Mouse (Mus musculus) activated CD4-positive, CD25-positive, alpha-beta regulatory T cell, adult 4 months (primary cell): ENCODE data around the gene Nipsnap2. TPM values are rescaled to one million over a fixed set of nuclear protein-coding genes. Genes with fewer than 3 reads are reported as not detected.
"Not testable (repeated sequence)": the region's sequence is repeated elsewhere in the genome, so short reads cannot be mapped to it uniquely, and the experiment has no call there.

Experiments used
- ATAC-seq: one replicate; pipeline ENCODE4 v1.8.0; 2017
- polyA plus RNA-seq, 2 experiments: library from polyadenylated mRNA; unstranded; fragments of 100-300 nt; shearing (Covaris generic); gene quantifications; one replicate each; pipeline ENCODE4 v1.2.1; 2017

The Nipsnap2 gene
- polyA plus RNA-seq, 2 experiments from 2014 or later, result 65.5 to 74.7 TPM

DNA sequence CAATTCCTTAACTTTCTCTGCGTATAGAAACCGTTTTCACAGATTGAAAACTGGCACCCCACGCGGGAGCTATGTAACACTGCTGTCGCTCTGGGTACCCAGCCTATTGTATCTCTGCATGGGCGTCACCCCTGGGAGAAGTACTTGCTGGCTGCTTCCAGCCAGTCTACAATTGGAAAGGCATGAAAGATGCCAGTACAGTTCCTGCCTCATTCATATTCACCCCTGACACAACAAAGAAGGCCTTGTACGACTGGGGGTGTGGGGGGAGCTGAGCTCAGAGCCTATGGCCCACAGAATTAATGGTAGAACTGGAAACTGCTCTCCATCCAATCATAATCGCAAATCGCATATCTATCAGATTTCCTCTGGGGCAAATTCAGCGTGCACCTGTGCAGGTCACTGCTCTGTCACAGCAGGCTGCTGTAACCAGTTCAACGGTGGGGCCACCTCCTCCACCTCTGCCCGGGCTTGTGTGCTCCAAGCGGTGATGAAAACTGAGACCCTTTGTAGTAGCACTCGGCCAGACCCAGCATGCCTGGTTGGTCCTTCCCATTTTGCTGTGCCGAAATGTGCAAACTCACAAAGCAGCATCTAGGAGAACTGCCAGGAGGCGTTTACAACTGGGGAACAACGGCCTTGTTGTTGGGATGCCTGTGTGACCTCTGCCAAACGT is 37.1 kb downstream of the Nipsnap2 start:
- ATAC-seq, result no peak

GRCm38 (mm10) chr5:129770443-129771355 is 45.8 kb downstream of the Nipsnap2 start:
- ATAC-seq, result no peak

- no peak for ATAC-seq
Observed at GRCm38 (mm10) chr5:129772433-129772832, 47.6 kb downstream of the Nipsnap2 start.

DNA sequence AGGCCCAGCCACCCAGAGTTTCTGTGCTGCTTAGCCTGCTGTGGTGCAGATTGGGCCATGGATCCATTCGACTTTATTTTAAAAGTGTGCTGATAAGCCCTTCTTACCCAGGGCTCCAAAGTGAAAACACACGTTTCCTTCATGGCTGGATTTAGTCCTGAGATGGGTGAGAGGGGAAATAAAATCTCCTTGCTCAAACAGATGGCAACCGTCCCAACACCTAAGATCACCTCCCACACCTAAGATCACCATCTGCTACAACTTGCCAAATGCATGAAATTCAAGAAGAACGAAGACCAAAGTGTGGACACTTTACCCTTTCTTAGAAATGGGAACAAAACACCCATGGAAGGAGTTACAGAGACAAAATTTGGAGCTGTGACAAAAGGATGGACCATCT is 48.5 kb downstream of the Nipsnap2 start:
- not testable (repeated sequence) for ATAC-seq

- no peak for ATAC-seq
Observed at GRCm38 (mm10) chr5:129774661-129775060, 49.8 kb downstream of the Nipsnap2 start.

DNA sequence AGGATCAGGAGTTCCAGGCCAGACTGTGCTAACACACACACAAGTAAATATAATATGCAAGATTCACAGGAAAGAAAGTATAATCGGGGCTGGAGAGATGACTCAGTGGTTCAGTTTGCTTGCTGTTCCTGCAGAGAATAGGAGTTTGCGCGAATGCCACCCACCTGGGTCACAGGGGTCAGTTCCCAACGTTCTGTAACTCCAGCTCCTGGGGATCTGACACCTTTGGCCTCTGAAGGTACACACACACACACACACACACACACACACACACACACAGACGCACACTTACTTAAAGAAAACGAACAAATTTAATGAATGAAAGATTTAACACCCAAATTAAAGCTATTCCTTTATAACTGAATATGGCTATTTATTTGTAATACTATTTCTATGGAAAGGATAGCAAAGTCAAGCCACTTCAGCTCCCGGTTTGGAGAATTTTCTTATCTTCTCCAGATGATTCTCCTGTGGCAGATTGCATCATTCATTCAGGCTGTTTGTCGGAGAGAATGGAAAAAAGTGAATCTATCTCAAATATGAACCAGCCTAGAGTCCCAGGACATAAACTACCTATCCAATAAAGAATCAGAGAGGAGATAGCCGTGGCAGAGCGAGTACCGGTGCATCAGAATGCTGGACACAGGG is 53.6 kb downstream of the Nipsnap2 start:
- ATAC-seq, result no peak

DNA sequence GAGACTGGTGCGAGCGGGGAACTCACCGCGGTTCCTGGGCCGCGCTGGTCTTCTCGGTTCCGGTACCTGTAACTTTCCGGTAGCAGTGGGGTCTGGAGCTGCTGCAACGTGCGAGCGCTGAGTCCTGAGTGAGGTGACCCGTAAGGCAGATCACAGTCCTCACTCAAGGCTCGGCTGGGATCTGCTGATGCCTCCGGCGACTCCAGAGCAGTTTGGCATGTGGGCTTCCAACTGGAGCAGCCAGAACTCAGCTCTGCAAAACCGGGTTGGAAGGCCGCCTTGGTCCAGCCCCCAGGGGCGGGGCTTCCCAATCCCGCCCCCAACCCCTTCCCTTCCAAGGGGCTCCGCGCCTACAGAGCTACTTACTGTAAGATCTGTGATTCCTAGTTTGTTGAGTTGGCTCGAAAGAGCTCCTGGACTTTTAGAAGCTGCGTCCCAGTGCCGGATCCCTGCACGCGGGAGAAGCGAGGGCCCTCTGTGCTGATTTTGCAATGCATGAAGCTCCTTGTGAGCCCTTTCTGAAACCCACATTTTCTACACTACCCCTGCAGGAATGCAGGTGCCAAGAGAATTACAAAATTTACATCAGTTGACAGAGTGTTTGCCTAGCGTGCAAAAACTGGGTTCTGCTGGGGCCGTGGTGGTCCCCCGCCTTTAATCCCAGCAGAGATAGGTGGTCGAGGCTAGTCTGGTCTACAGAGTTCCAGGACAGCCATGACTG is 54.3 kb downstream of the Nipsnap2 start:
- ATAC-seq, result peak; percentile 84

DNA sequence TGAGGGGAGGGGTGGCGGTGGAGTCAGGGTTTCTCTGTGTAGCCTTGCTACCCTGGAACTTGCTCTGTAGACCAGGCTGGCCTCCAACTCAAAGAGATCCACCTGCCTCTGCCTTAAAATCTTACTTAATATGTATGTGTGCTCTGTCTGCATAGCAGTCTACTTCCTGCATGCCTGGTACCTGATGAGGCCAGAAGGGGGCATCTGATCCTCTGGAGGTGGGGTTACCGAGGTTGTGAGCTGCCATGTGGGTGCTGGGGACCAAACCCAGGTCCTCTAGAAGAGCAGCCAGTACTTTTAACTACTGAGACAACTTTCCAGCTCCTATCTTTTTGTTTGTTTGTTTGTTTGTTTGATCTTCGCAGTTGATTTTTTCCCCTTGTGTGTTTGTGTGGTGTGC is 55.3 kb downstream of the Nipsnap2 start:
- no peak for ATAC-seq

GRCm38 (mm10) chr5:129782211-129782610 is 57.3 kb downstream of the Nipsnap2 start:
- no peak for ATAC-seq

- ATAC-seq, result no peak
Observed at GRCm38 (mm10) chr5:129785235-129785870, 60.5 kb downstream of the Nipsnap2 start.

- ATAC-seq, result no peak
Observed at GRCm38 (mm10) chr5:129786161-129786560, 61.3 kb downstream of the Nipsnap2 start.

GRCm38 (mm10) chr5:129786818-129787790 is 62.2 kb downstream of the Nipsnap2 start, which contains the start of gene Psph:
Gene Psph (minus strand): TSS chr5:129787449.
- peak; percentile 88 for ATAC-seq

DNA sequence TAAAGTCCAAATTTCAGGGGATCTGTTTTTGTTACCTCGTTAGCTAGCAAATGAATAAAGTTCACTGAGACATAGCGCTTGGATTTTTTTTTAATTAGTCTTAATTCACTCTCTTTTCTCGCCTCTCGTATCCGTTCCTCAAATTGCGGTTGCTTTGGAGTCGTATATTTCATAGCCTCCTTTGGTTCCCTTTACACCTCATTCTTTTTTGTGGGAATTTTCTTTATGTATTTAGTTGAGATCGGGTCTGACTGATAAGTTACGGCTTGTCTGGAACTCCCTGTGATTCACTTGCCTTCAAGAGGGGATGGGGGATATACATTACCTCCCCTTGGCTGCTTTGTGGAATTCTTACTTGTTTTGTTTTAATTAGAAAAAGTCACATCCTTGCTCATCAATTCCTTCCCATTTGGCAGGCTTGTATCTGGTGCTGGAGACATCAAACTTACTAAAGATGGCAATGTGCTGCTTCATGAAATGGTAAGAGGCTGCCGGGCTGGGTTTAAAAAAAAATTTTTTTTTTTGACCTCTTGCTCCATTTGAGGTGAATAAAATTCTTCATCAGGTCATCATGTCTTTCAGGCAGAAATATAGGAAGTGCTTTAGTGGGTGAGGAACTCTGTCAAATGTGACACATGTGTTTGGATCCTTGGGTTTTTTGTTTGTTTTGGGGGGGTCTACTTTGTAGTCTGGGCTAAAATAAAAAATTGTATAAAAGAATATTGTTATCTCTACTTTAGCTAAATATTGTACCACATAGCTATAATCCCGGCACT is 63.1 kb downstream of the Nipsnap2 start:
- ATAC-seq, result no peak

DNA sequence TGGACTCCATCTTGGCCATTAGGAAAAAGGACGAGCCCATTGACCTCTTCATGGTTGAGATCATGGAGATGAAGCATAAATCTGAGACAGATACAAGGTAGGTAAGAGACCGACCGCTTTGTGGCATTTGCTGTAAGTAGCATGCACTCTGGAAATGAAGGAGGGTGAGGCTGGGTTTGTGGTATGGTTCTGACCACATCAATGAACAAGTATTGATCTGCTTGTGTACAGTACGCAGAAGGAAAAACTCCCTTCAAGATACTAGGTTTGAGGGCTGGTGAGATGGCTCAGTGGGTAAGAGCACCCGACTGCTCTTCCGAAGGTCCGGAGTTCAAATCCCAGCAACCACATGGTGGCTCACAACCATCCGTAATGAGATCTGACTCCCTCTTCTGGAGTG is 65.7 kb downstream of the Nipsnap2 start:
- peak; percentile 10 for ATAC-seq

Other genes with a start within 250 kb of the Nipsnap2 start
- gene Sfswap, start 223.8 kb upstream of the Nipsnap2 start, polyA plus RNA-seq, result 10 to 100 TPM; 26.1 to 26.5 TPM
- gene Mmp17, start 140.9 kb upstream of the Nipsnap2 start, polyA plus RNA-seq, result under 1 TPM; 0.07 to 0.09 TPM
- gene Zfp11, start 55.0 kb upstream of the Nipsnap2 start, polyA plus RNA-seq, result 1 to 10 TPM; 3.2 to 3.3 TPM
- under 1 TPM in 1 of 2 experiments, not detected in 1; 0.29 TPM for gene Sept14, start 16.6 kb upstream of the Nipsnap2 start, polyA plus RNA-seq
- gene Mrps17, start 9.6 kb upstream of the Nipsnap2 start, polyA plus RNA-seq, result 100 to 1,000 TPM; 117 to 121 TPM
- gene Psph, start 62.4 kb downstream of the Nipsnap2 start, polyA plus RNA-seq, result 10 to 100 TPM; 55.0 to 73.8 TPM
- gene Sumf2, start 121.9 kb downstream of the Nipsnap2 start, polyA plus RNA-seq, result 10 to 100 TPM; 12.3 to 17.1 TPM
- gene Chchd2, start 162.4 kb downstream of the Nipsnap2 start, polyA plus RNA-seq, result 100 to 1,000 TPM; 408 to 480 TPM
- gene Zbed5, start 170.7 kb downstream of the Nipsnap2 start, polyA plus RNA-seq, result 1 to 10 TPM; 1.0 to 3.1 TPM
- gene Phkg1, start 173.5 kb downstream of the Nipsnap2 start, polyA plus RNA-seq, result under 1 TPM in 1 of 2 experiments, not detected in 1; 0.49 TPM
- not detected for gene Nupr1l, start 183.5 kb downstream of the Nipsnap2 start, polyA plus RNA-seq
- gene Vkorc1l1, start 216.9 kb downstream of the Nipsnap2 start, polyA plus RNA-seq, result 1 to 10 TPM; 4.8 to 6.6 TPM